Mouse (Mus musculus) bone marrow, adult 2 months (tissue): ENCODE results near the gene Capzb.

Source experiments
- CTCF ChIP-seq: fragments of 200-500 bp; IDR thresholded peaks from 2 replicates; pipeline ENCODE4 v1.5.1; 2011; ENCODE audit warnings: low read length, control low read depth; ENCODE audit not compliant: control insufficient read depth, insufficient read depth
- POLR2A ChIP-seq: fragments of 200-500 bp; IDR thresholded peaks from 2 replicates; pipeline ENCODE4 v1.6.1; 2011; ENCODE audit warnings: low read depth, mild to moderate bottlenecking, control low read depth, low read length, borderline replicate concordance; ENCODE audit not compliant: control insufficient read depth

- TF ChIP-seq CTCF (peak; percentile 94), POLR2A (peak; percentile 32; the same call in 1 of the 2 replicates)
Observed at GRCm38 (mm10) chr4:139336822-139337483, 144.3 kb downstream of the Capzb start.
